Mouse (Mus musculus) gastrocnemius, adult 2 months (tissue): ENCODE measurements around the gene Sh2d3c. TPM values are rescaled to one million over a fixed set of nuclear protein-coding genes. Genes with fewer than 3 reads are reported as not detected.

ENCODE experiments used
- DNase-seq: peaks from one replicate; pipeline ENCODE4 v3.0.0; 2022
- H3K27ac ChIP-seq: fragments of 200-600 bp; 2 replicates; pipeline ENCODE4 v1.8.1; 2022; ENCODE audit warnings: mild to moderate bottlenecking
- H3K4me3 ChIP-seq: fragments of 200-600 bp; 2 replicates; pipeline ENCODE4 v1.8.1; 2022; ENCODE audit warnings: mild to moderate bottlenecking, moderate library complexity
- CTCF ChIP-seq: fragments of 200-600 bp; IDR thresholded peaks from 2 replicates; pipeline ENCODE4 v1.8.1; 2022; ENCODE audit warnings: antibody characterized with exemption, mild to moderate bottlenecking, moderate library complexity
- intact Hi-C: fragments of 180-260 bp; cut with DNase I; formaldehyde crosslinking; loops from one replicate; pipeline ENCODE4 v1.15.1; 2025
- total RNA-seq, 2 experiments: library from RNA; stranded (reverse); gene quantifications; 2 replicates each; pipeline ENCODE4 v1.2.3; 2021

Gene Sh2d3c
- total RNA-seq, 2 experiments from 2014 or later: 4.4 to 12.0 TPM

DNA sequence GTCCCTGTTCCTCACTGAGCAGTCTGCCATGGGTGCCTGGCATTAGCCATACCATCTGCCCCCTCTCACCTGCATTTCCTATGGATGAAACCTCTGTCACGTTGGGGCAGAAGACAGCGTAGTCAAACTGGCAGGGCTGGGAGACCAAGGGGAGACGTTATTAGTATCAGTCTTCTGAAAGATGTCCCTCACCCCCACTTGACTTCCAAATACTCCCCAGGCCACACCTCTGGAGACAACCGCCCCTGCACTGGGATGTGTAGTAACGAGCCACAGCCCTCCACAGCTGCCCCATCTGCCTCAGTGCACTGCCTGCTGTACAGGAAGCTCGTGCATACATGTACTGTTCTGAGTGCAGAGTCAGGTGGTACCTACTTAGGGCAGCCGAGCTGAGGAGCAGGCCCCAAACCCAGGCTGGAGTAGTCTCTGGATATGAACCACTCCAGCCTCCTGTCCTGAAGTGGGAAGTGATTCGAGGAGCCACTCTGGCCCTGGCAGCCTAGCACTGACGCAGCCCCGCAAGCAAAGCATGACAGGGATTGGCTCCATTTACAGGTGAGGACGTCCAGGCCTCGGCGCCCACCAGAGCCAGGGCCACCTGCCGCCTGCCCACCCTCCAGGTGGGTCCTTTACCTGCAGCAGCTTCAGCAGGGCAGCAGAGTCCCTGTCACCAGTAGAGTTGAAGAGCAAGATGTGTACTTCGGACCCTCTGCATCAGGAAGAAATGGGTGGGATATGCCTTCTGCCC lies 36.0 kb upstream of the Sh2d3c start:
- DNase-seq: no peak
- no peak overlapping the region for H3K4me3 ChIP-seq
- H3K27ac ChIP-seq: no peak overlapping the region
- no peak for TF ChIP-seq CTCF
- intact Hi-C loops: no loop called here

DNA sequence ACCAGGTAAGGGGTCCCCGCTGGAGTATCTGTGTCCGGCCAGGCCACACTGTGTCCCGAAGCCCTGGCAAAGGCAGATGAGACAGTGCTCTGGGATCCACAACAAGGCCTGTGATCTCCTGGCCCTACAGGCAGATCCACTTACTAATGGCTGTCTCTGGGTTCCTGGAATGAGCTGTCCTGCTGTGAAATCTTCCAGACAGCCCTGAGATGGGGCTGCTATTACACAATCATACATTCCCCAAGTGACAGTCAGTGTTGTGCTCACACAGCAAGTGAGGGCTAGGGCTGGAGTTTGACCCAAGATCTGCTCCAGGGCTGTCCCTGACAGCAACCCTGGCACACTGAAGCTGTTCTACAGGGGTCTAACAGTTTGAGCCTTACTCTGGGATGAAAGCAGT lies 35.0 kb upstream of the Sh2d3c start:
- Histone ChIP-seq H3K4me3 (no peak overlapping the region), H3K27ac (peak overlapping the region; percentile 49; the same call in 1 of the 2 replicates)
- no peak for TF ChIP-seq CTCF
- intact Hi-C loops: no loop called here
- DNase-seq: no peak

DNA sequence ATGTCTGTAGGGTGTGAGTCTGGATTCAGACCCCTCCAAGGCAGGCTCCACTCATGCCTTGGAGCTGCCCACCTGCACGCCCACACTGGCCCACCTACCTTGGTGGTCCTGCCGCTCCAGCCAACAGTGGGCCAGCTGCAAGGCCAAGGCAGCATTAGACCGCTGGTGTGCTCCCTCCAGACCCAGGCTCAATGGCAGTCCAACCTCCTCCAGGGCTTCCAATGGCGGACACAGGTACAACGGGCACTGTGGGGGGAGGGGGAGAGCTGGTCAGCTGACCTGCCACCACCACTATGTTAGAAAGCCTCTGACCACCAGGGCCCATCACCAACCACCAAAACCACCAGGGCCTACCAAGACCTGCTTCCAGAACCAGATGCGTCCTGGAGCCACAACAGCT lies 34.2 kb upstream of the Sh2d3c start:
- DNase-seq: no peak
- Histone ChIP-seq H3K4me3 (no peak overlapping the region), H3K27ac (no peak overlapping the region)
- intact Hi-C loops: no loop called here
- TF ChIP-seq CTCF: no peak

DNA sequence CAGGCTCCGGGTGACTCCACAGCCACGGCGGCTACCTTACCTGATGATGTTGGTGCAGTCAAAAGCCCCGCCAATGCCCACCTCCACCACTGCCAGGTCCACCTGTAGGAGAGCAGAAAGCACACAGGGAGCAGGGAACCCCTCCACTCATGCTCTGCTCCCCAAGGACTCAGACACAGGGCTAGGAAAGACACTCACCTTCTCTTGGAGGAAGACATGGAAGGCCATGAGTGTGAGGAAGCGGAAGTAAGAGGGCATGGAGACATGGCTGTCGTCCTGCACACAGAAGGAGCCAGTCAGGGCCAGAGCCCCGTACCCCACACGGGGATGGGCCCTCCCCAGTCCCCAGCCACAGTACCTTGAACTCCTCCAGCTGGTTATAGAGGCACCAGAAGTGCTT lies 33.3 kb upstream of the Sh2d3c start:
- intact Hi-C loops: no loop called here
- DNase-seq: no peak
- H3K4me3 ChIP-seq: no peak overlapping the region
- no peak overlapping the region for H3K27ac ChIP-seq
- no peak for TF ChIP-seq CTCF

DNA sequence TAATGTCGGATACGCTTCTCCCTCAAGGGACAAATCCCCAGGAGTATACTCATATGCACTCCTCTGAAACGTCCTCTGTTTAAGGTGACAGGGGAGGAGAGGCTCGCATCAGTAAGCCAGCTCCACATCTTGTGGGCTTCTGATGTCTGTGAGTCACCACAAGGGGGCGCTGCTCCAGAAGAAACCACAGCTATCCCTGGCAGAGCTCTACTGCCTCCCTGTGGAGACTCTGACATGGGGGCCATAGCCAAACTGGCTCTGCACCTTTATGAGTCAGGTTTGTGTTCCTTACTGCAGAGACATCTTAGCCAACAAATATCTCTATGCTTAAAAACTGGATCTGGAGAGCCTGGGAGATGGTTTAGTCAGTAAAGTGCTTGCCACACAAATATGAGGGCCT lies 31.4 kb upstream of the Sh2d3c start:
- H3K27ac ChIP-seq: 0 out of 2 replicates have a peak overlapping the region, but pooled peaks have one; percentile 17
- intact Hi-C loops: loop anchor here (1.0 kb wide), 1 partner anchor 58 kb away; no protein-coding TSS in a partner anchor
- peak; percentile 93 for DNase-seq
- H3K4me3 ChIP-seq: no peak overlapping the region
- TF ChIP-seq CTCF: no peak; the same call in none of the 2 replicates

DNA sequence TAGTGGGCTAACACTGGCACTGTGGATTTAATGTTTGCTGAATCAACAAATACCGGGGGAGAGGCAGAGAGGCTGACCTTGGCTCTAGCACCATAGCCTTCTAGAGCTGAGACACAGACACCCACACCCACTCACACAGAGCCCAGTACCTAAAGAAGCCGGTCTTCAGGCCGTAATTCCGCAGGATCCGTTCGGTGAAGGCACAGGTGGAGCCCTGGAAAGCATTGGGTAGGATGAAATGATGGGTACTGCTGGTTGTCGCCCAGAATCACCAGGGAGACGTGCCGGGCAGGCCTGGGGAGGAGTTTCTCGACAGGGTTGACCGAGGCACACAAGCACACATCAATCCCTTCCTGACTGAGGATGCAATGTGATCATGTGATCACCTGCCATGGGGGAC lies 29.8 kb upstream of the Sh2d3c start:
- intact Hi-C loops: no loop called here
- no peak for TF ChIP-seq CTCF
- DNase-seq: no peak
- Histone ChIP-seq H3K4me3 (no peak overlapping the region), H3K27ac (peak overlapping the region; percentile 28; the same call in 1 of the 2 replicates)

DNA sequence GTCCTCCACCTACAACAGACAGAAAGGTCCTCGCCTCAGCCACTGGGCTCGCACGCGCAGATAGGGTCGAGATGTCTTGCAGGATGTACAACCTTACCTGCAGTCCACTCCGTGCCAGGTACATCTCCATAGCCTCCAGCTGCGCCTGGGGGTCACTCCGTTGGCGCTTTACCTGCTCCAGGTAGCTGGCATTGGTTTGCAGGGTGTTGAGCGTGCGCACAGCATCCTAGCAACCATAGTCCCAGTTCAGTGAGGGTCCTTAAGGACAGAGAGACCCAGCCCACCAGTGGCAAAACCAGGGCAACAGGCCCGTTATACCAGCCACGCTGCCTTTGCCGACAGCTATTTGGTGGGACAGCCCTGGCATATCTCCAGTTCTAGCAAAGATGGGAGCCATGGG lies 28.4 kb upstream of the Sh2d3c start:
- Histone ChIP-seq H3K27ac (peak overlapping the region; percentile 94), H3K4me3 (peak overlapping the region; percentile 92)
- no peak for TF ChIP-seq CTCF
- intact Hi-C loops: loop anchor here (2.0 kb wide), 1 partner anchor 118 kb away; the partner anchor contains the start of genes 9430097D07Rik and Pip5kl1
- DNase-seq: peak; percentile 48

DNA sequence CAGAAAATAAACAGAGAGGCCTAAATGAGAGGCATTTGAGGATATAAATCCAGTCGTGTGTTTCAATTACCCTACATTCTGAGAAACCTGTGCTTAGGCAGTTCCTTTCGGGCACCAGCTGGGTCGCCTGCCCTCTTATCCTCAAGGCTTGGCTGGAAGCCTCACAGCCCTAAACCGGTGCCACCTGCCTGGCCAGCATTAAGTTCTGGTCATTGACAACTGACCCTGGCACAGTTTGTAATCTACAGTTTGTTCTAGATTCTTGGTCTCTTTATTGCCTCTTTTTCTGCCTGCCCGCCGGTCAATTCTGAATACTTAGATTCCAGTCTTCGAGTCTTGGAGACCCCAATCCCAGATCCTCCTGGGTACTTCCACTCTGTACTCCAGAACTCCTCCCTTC lies 27.6 kb upstream of the Sh2d3c start:
- Histone ChIP-seq H3K27ac (peak overlapping the region; percentile 94), H3K4me3 (peak overlapping the region; percentile 92)
- peak; percentile 69 for DNase-seq
- no peak for TF ChIP-seq CTCF
- intact Hi-C loops: loop anchor here (2.0 kb wide), 1 partner anchor 118 kb away; the partner anchor contains the start of genes 9430097D07Rik and Pip5kl1

DNA sequence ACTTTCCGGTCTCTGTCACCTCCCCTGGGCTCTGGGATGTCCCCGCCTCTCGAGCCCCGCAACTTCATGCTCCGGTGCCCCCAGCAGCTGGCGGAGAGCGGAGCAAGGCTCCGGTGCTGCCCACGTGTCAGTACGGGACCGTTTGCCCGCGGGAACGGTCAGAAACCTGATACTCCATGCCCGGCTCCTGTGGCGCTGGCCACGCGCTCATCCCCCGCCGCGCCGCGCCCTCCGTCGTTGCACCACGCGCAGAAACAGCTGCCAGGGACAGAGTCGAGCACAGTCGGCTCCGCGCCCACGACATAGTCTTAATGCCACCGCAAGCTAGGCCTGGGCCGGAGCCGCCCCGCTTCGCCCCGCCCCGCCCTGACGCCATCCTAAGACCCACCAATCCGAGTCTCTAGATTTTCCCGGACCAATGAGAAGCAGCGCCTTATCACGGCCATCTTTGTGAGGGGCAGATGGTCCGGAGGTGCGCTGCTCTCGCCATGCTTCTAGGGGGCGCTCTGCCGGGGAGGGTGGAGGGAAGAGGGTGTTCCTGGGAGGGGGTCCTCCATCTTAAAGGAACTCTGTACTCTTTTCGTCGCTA lies 26.9 kb upstream of the Sh2d3c start:
- TF ChIP-seq CTCF: peak; percentile 89
- Histone ChIP-seq H3K4me3 (peak overlapping the region; percentile 92), H3K27ac (peak overlapping the region; percentile 94)
- DNase-seq: peak; percentile 97
- intact Hi-C loops: loop anchor here (2.0 kb wide), 2 partner anchors 19 to 119 kb away; partner anchors contain the start of genes 9430097D07Rik, Cdk9 and Pip5kl1

DNA sequence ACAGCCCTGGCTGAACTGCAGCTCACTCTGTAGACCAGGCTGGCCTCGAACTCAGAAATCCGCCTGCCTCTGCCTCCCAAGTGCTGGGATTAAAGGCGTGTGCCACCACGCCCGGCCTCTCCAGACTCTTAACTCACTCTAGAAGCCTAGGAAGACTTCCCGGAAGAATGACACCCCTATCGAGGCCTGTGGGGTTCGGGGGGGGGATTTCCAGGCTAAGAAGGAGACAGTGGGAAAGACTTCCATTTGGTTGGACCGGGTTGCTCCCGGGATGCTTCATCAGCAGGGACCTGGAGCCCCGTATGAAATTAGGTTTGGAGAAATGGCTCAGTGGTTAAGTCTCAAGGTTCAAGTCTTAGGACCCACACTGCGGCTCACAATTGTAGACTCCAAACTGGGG lies 26.2 kb upstream of the Sh2d3c start:
- intact Hi-C loops: loop anchor here (2.0 kb wide), 1 partner anchor 18 kb away; the partner anchor contains the start of gene Cdk9
- Histone ChIP-seq H3K4me3 (peak overlapping the region; percentile 92), H3K27ac (peak overlapping the region; percentile 94)
- no peak for DNase-seq
- TF ChIP-seq CTCF: no peak

DNA sequence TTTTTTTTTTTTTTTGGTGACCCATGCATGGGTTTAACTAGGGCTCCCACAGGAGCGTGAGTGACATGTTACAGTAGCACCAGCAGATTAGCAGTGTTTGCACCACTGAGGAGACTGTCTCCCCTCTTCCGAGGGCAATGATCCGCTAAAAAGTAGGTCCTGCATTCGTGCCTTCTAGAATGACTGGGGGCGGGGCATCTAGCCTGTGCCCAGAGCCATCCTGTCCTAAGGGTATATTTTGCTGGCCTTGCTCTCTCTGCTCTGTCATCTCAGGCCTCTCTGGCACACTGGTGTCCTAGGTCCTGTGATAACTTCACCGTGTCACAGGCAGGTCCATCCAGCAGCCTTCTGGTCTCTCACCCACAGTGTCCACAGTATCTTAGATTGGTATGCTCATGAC lies 21.2 kb upstream of the Sh2d3c start:
- Histone ChIP-seq H3K4me3 (no peak overlapping the region), H3K27ac (no peak overlapping the region)
- DNase-seq: no peak
- TF ChIP-seq CTCF: no peak
- intact Hi-C loops: no loop called here

DNA sequence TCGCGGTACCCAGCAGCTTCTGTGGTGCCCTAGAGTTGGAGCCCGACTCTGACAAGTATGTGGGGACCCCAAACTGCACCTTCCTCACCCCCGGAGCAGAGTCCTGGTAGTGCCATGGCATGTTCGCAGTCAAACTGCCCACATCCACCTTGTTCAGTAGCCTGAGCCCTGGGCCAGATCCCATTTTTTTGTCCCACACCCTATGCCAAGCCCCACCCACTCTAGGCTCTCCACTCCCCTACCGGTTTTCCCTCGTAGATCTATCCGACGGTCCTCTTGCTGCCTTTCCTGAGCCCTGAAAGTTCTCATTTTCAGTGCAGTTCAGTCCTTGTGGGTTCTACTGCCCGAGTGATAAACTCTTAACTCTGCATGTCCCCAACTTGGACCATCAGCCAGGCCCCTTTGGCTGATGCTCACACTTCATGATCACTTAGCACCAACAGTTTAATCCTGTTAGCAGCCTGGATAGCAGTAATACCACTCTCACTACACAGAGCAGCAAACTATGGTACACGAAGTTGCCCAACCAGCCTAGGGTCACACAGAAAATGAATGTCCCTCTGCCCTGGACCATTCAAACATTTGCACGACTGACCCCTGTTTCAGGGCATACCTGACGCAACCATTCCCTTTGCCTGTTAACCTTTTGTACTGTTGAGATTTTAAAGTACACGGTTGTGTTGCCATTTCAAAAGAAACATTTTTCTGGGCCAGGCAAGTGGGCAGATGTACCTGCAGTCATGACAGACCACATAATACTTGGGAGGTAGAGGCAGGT lies 19.7 kb upstream of the Sh2d3c start:
- TF ChIP-seq CTCF: no peak
- no peak for DNase-seq

DNA sequence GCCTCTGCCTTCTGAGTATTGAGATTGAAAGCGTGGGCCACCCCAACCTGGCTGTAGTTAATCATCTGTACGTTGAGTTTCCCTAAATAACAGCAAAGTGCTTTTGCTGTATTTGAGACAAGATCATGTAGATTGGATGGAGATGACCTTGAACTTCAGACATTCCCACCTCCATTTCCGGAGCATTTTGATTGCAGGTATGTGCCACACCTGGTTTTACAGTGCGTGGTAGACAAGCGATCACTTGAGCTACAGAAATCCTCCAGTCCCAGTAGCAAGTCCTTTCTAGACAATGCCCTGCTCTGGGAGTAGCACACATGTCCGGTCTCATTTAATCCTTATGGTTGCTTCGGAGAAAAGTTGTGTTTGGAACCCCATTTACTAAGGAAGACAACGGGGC lies 17.8 kb upstream of the Sh2d3c start:
- no peak overlapping the region for H3K4me3 ChIP-seq
- no peak overlapping the region for H3K27ac ChIP-seq
- intact Hi-C loops: no loop called here
- DNase-seq: no peak
- no peak for TF ChIP-seq CTCF

More for the DNA sequence above, 19.7 kb upstream of the Sh2d3c start:
- no peak overlapping the region for H3K4me3 ChIP-seq
- intact Hi-C loops: no loop called here
- no peak overlapping the region for H3K27ac ChIP-seq
